Mouse (Mus musculus) heart, embryonic 10.5 days (tissue): ENCODE results near the gene Zdhhc1. TPM values are rescaled to one million over a fixed set of nuclear protein-coding genes. Genes with fewer than 3 reads are reported as not detected.
A peak's percentile ranks its signal among the peaks of the same experiment; 100 is the strongest.

Experiments
- DNase-seq: peaks from one replicate; pipeline ENCODE4 v3.0.0-alpha.2; 2017; ENCODE audit warnings: low spot score
- H3K27ac ChIP-seq: fragments of 300-500 bp; sonication (generic); 2 replicates; pipeline ENCODE4 v1.5.1; 2016; ENCODE audit warnings: mild to moderate bottlenecking
- H3K27me3 ChIP-seq: fragments of 300-500 bp; sonication (generic); 2 replicates; pipeline ENCODE4 v1.6.1; 2016; ENCODE audit warnings: mild to moderate bottlenecking; ENCODE audit not compliant: poor library complexity, insufficient read depth, severe bottlenecking
- H3K36me3 ChIP-seq: fragments of 300-500 bp; sonication (generic); 2 replicates; pipeline ENCODE4 v1.6.1; 2016; ENCODE audit warnings: mild to moderate bottlenecking, moderate library complexity
- H3K4me1 ChIP-seq: fragments of 300-500 bp; sonication (generic); 2 replicates; pipeline ENCODE4 v1.6.1; 2016; ENCODE audit warnings: mild to moderate bottlenecking
- H3K4me3 ChIP-seq: fragments of 300-500 bp; sonication (generic); 2 replicates; pipeline ENCODE4 v1.5.1; 2016; ENCODE audit warnings: mild to moderate bottlenecking, moderate library complexity
- H3K9me3 ChIP-seq: fragments of 300-500 bp; sonication (generic); 2 replicates; pipeline ENCODE4 v1.6.1; 2016; ENCODE audit warnings: mild to moderate bottlenecking, moderate library complexity
- WGBS: fragments of 180-500 bp; shearing (Covaris S2); methylation state at CpG from one replicate; pipeline ENCODE4 v1.1.7; 2016; 5-methylcytosine and 5-hydroxymethylcytosine counted together
- polyA plus RNA-seq: library from polyadenylated mRNA; unstranded; fragments of >200 nt; fragmentation: Nextera tagmentation; extraction: Ambion mirVana; gene quantifications from 2 replicates; pipeline ENCODE4 v1.2.1, GENCODE M21; 2016

Gene Zdhhc1
- polyA plus RNA-seq, 1 experiment from 2014 or later = 21.6 TPM

DNA sequence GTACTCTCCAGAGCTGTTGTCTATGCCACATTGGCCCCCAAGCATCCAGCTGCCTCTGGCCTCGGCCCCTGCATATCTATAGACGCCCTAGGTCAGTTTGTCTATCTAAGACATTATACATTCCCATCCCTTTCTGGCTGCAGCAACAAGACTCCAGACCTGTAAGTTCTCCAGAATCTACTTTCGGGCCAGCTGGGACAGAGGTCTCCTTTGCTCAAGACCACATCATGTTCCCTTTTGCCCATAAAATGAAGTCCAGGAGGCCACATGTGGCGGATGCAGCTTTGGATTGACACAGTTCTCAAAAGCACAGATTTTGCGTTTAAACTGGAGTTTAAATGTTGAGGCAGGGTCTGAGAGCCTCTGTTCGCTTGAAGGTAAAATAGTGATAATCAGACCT, 17.5 kb upstream of the Zdhhc1 start:
- WGBS = 80% methylated on average over 6 of the region's 6 CpGs
- H3K4me3 ChIP-seq = no peak overlapping the region
- peaks cover 48% of the 10 kb centered on the region for H3K4me1 ChIP-seq
- no peak overlapping the region for H3K27ac ChIP-seq
- no peak for DNase-seq
- no peaks in the 10 kb centered on the region for H3K9me3 ChIP-seq
- H3K27me3 ChIP-seq = peaks cover 31% of the 10 kb centered on the region
- H3K36me3 ChIP-seq = no peaks in the 10 kb centered on the region

DNA sequence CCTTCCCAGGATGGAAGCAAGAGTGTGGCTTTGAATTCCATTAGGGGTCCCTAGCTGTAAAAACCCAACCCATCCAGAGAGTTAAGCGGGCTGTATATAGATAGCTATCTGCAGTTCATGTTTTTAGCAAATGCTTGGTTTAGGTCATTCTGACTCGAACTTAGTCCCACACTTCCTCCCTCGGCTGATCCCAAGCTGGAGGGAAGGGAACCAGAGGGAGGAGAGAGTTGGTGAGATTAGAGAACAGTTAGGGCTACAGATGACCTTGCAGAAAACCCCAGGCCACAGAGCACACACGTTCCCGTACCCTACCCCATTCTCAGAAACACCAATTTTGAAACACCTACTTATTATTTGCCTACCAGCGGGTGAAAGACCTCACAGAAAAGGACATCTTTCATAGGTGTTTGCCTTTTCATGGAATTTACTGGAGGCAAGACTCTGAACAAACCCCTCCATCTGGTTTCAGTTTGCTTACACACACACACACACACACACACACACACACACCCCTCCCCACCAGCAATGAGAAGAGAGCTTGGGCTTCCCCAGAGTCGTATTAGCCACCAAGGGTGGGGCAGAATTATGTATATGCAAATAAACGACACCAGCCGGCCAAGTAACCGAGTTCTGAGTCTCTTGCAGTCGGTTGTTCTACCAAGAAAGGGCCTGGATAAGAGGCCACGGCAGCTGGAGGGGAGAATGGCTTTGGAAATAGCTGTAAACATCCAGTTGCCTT, 13.5 kb upstream of the Zdhhc1 start:
- Histone ChIP-seq H3K9me3 (no peaks in the 10 kb centered on the region), H3K27ac (no peak overlapping the region; the same call in 1 of the 2 replicates), H3K27me3 (peaks cover 5% of the 10 kb centered on the region; the same call in 1 of the 2 replicates), H3K4me3 (no peak overlapping the region), H3K36me3 (no peaks in the 10 kb centered on the region), H3K4me1 (peaks cover 28% of the 10 kb centered on the region)
- WGBS = 42% methylated on average over 12 of the region's 12 CpGs
- DNase-seq = no peak

- 78% methylated on average over 1 of the region's 2 CpGs for WGBS
- DNase-seq = no peak
- Histone ChIP-seq H3K27me3 (no peaks in the 10 kb centered on the region), H3K9me3 (no peaks in the 10 kb centered on the region), H3K4me1 (peaks cover 25% of the 10 kb centered on the region), H3K4me3 (no peak overlapping the region), H3K36me3 (no peaks in the 10 kb centered on the region), H3K27ac (0 out of 2 replicates have a peak overlapping the region, but pooled peaks have one; percentile 0)
Observed at GRCm38 (mm10) chr8:105508758-105509157, 12.1 kb upstream of the Zdhhc1 start.

- Histone ChIP-seq H3K27ac (no peak overlapping the region), H3K4me1 (peaks cover 25% of the 10 kb centered on the region), H3K36me3 (no peaks in the 10 kb centered on the region), H3K4me3 (no peak overlapping the region), H3K9me3 (no peaks in the 10 kb centered on the region), H3K27me3 (no peaks in the 10 kb centered on the region)
- no peak for DNase-seq
- WGBS = 53% methylated on average over 6 of the region's 6 CpGs
Observed at GRCm38 (mm10) chr8:105506977-105507376, 10.3 kb upstream of the Zdhhc1 start.

DNA sequence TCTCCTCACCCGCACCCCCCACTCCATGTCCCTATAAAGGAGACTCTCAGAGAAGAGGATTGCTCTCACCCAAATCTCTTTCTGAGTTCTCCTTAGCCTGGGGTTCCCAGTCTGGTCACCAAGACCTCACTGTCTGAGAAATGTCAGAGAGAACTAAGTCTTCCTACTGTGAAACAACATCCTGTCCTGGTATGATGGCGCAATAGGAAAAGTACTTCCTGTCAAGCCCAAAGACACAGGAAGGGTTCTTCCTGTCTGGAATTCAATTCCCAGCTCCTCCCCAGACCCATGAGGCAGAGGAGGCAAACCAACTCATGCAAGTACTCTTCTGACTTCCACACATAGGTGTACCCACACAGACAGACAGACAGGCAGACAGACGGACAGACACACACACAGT, 7.9 kb upstream of the Zdhhc1 start:
- H3K4me3 ChIP-seq = no peak overlapping the region
- H3K27me3 ChIP-seq = no peaks in the 10 kb centered on the region
- H3K36me3 ChIP-seq = no peaks in the 10 kb centered on the region
- WGBS = 89% methylated on average over 3 of the region's 3 CpGs
- no peak for DNase-seq
- peak overlapping the region; percentile 29; the same call in 1 of the 2 replicates for H3K27ac ChIP-seq
- no peaks in the 10 kb centered on the region for H3K9me3 ChIP-seq
- H3K4me1 ChIP-seq = peaks cover 15% of the 10 kb centered on the region

DNA sequence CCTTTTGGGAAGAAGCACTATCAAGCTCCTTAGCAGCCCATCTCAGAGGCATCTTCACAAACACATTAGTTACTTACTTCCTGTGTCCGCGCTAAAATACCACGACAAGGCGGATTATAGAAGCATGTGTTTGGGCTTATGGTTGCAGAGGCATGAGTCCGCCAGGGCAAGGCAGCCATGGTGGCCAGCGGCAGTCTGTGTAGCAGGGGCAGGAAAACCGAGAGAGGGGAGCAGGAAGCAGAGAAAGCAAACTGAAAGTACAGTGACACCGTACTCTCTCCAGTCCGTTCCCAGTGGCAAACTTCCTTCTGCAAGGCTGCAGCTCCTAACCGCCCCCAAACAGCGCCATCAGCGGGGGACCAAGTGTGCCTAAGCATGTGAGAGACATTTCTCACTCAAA, 3.1 kb upstream of the Zdhhc1 start:
- H3K36me3 ChIP-seq = no peaks in the 10 kb centered on the region
- H3K9me3 ChIP-seq = no peaks in the 10 kb centered on the region
- H3K4me1 ChIP-seq = peaks cover 11% of the 10 kb centered on the region
- no peaks in the 10 kb centered on the region for H3K27me3 ChIP-seq
- no peak for DNase-seq
- H3K27ac ChIP-seq = no peak overlapping the region
- no peak overlapping the region for H3K4me3 ChIP-seq
- WGBS = 59% methylated on average over 12 of the region's 12 CpGs

DNA sequence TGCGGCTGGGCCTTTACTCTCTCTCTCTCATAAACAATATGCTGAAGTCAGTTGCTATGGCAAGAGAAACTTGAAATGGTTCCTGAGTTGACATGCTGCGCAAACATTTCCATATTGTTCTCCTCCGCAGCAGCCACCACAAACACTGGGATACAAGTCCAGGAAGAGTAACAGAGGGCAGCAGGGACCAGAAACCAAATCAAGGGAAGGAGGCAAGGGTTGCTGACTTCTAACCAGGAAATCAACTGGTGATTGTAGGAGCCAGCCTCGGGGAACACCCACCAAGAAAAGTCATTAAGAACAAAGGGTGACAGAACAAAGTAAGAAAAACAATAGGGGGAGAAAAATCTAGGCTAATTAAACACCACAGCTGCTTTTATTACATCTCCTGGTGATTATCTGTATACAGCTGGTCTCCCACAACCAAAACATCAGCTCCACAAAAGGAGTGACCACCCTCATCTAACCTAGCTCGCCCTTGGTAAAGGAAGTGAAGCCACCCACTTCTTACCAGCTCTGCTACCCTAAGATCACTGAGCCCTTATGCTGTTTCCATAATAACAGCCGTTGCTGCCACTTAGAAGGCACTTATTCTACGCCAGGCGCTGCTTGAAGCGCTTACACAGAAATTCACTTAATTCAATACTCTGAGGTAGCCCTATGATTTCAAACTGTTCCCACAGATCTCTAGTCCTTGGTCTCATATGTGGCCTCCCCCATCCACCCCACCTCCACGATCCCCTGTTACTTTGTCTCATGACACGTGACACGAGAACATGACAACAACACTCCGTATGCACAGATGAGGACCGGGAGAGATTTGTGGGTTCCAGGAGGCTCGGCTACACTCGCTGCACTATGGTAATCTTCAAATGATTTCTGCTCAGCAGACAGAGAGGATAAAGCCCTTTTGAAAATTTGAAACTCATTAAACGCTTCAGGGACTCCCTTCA, 1.1 kb downstream of the Zdhhc1 start:
- no peaks in the 10 kb centered on the region for H3K9me3 ChIP-seq
- no peaks in the 10 kb centered on the region for H3K36me3 ChIP-seq
- no peaks in the 10 kb centered on the region for H3K27me3 ChIP-seq
- no peak for DNase-seq
- H3K27ac ChIP-seq = peak overlapping the region; percentile 92
- H3K4me3 ChIP-seq = peak overlapping the region; percentile 80
- H3K4me1 ChIP-seq = peaks cover 23% of the 10 kb centered on the region
- 47% methylated on average over 17 of the region's 17 CpGs for WGBS

GRCm38 (mm10) chr8:105494566-105494965, 2.1 kb downstream of the Zdhhc1 start:
- Histone ChIP-seq H3K4me1 (peaks cover 26% of the 10 kb centered on the region), H3K36me3 (no peaks in the 10 kb centered on the region), H3K27ac (no peak overlapping the region), H3K9me3 (no peaks in the 10 kb centered on the region), H3K27me3 (no peaks in the 10 kb centered on the region), H3K4me3 (no peak overlapping the region)
- no peak for DNase-seq
- WGBS = 76% methylated on average over 3 of the region's 3 CpGs

GRCm38 (mm10) chr8:105493495-105493894, 3.2 kb downstream of the Zdhhc1 start:
- Histone ChIP-seq H3K4me3 (no peak overlapping the region), H3K27me3 (no peaks in the 10 kb centered on the region), H3K27ac (no peak overlapping the region), H3K4me1 (peaks cover 26% of the 10 kb centered on the region), H3K36me3 (no peaks in the 10 kb centered on the region), H3K9me3 (no peaks in the 10 kb centered on the region)
- no peak for DNase-seq
- 37% methylated on average over 3 of the region's 3 CpGs for WGBS

GRCm38 (mm10) chr8:105489281-105489680, 7.4 kb downstream of the Zdhhc1 start:
- no peak overlapping the region for H3K4me3 ChIP-seq
- H3K9me3 ChIP-seq = no peaks in the 10 kb centered on the region
- H3K36me3 ChIP-seq = 0 out of 2 replicates have a peak, but pooled peaks cover 5% of the 10 kb centered on the region
- 50% methylated on average over 1 of the region's 1 CpGs for WGBS
- no peaks in the 10 kb centered on the region for H3K27me3 ChIP-seq
- peaks cover 15% of the 10 kb centered on the region for H3K4me1 ChIP-seq
- H3K27ac ChIP-seq = no peak overlapping the region
- no peak for DNase-seq

- DNase-seq = no peak
- WGBS = 64% methylated on average over 3 of the region's 3 CpGs
- Histone ChIP-seq H3K4me3 (no peak overlapping the region), H3K27me3 (no peaks in the 10 kb centered on the region), H3K36me3 (0 out of 2 replicates have a peak, but pooled peaks cover 5% of the 10 kb centered on the region), H3K4me1 (peaks cover 25% of the 10 kb centered on the region), H3K27ac (no peak overlapping the region), H3K9me3 (no peaks in the 10 kb centered on the region)
Observed at GRCm38 (mm10) chr8:105488082-105488481, 8.6 kb downstream of the Zdhhc1 start.

- 26% methylated on average over 2 of the region's 2 CpGs for WGBS
- no peaks in the 10 kb centered on the region for H3K9me3 ChIP-seq
- H3K36me3 ChIP-seq = 0 out of 2 replicates have a peak, but pooled peaks cover 5% of the 10 kb centered on the region
- no peaks in the 10 kb centered on the region for H3K27me3 ChIP-seq
- 0 out of 2 replicates have a peak overlapping the region, but pooled peaks have one; percentile 26 for H3K27ac ChIP-seq
- DNase-seq = no peak
- H3K4me1 ChIP-seq = peaks cover 27% of the 10 kb centered on the region
- H3K4me3 ChIP-seq = no peak overlapping the region
Observed at GRCm38 (mm10) chr8:105484392-105484791, 12.3 kb downstream of the Zdhhc1 start.

DNA sequence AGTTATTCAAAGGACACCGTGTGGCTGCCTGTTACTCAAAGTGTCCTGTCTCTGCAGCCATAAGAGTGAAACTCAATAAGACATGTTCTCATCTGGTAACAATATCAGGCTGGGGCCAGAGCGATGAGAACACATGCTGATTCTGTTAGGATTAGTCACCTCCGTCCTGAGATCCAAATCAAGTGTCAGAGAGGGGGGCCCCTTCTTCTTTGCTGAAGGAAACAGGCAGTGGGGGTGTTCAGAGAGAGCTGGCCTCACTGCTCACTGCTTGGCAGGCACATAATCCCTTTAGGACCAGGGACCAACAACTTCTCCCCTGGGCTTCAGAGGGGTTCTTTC, 12.7 kb downstream of the Zdhhc1 start:
- 54% methylated on average over 3 of the region's 3 CpGs for WGBS
- no peaks in the 10 kb centered on the region for H3K27me3 ChIP-seq
- no peak overlapping the region for H3K4me3 ChIP-seq
- DNase-seq = no peak
- H3K4me1 ChIP-seq = peaks cover 30% of the 10 kb centered on the region
- 0 out of 2 replicates have a peak, but pooled peaks cover 5% of the 10 kb centered on the region for H3K36me3 ChIP-seq
- no peaks in the 10 kb centered on the region for H3K9me3 ChIP-seq
- 0 out of 2 replicates have a peak overlapping the region, but pooled peaks have one; percentile 26 for H3K27ac ChIP-seq
